Mouse (Mus musculus): Measurements from ENCODE around the gene Xbp1. TPM values are rescaled to one million over a fixed set of nuclear protein-coding genes. Genes with fewer than 3 reads are reported as not detected.
"Not testable (repeated sequence)": the region's sequence is repeated elsewhere in the genome, so short reads cannot be mapped to it uniquely, and the experiment has no call there.

Gene Xbp1
- total and polyA plus RNA-seq, 3 experiments = 111 to 133 (median 131) TPM

GRCm38 (mm10) chr11:5537454-5537853 is 17.0 kb downstream of the Xbp1 start:
- DNase-seq (ENCODE audit: extremely low read depth); H3K4me3 ChIP-seq (replicated peaks in 1 of 3; ENCODE audit: low read depth in 2 of 3, low read length in 2 of 3, poor library complexity in 1 of 3); dilution Hi-C loops (cut with MboI; ENCODE audit: extremely low pct_ligation_motif_present, extremely low pct_unique_long_range_greater_than_20kb, low sequenced_read_pairs); H3K9ac ChIP-seq (ENCODE audit: insufficient read depth, low read depth); in situ Hi-C loops (cut with MboI; ENCODE audit: low pct_ligation_motif_present, low pct_unique_long_range_greater_than_20kb, low sequenced_read_pairs); H3K4me2 ChIP-seq (ENCODE audit: insufficient read depth, low read depth, poor library complexity, severe bottlenecking); H3K9me3 ChIP-seq (replicated peaks; ENCODE audit: low read length); H3K27ac ChIP-seq (ENCODE audit: insufficient read depth, low read depth); H3K27me3 ChIP-seq (replicated peaks): not testable (repeated sequence)
- peaks cover 43% of the 10 kb centered on the region for H3K79me2 ChIP-seq (replicated peaks; ENCODE audit: control insufficient read depth, extremely low read depth, insufficient read depth, poor library complexity, severe bottlenecking)
- peaks cover 6 to 29% of the 10 kb centered on the region in 2 experiments; a peak in 3 of 4 replicates for H3K4me1 ChIP-seq (ENCODE audit: control insufficient read depth in 1 of 2, insufficient read depth in 2 of 2)
- peak; percentile 79 for TF ChIP-seq ZNF384 (IDR thresholded peaks at IDR 0.05; ENCODE audit: low read depth, low read length)
- H3K36me3 ChIP-seq (replicated peaks in 1 of 2; ENCODE audit: control insufficient read depth in 1 of 2, insufficient read depth in 1 of 2, low read length in 1 of 2) = peaks cover 36 to 66% of the 10 kb centered on the region in 2 experiments

GRCm38 (mm10) chr11:5540331-5540730 is 19.9 kb downstream of the Xbp1 start:
- TF ChIP-seq TCF12 (IDR thresholded peaks at IDR 0.05; ENCODE audit: low read depth, low read length) = no peak
- no peak for TF ChIP-seq ZNF384 (IDR thresholded peaks at IDR 0.05; ENCODE audit: low read depth, low read length)
- TF ChIP-seq SMC3 (IDR thresholded peaks at IDR 0.05; ENCODE audit: low read depth, low read length) = no peak
- no peak for TF ChIP-seq RAD21 (IDR thresholded peaks at IDR 0.05; ENCODE audit: low read depth, low read length)
- TF ChIP-seq ZC3H11A (IDR thresholded peaks at IDR 0.05; ENCODE audit: low read depth, low read length) = no peak
- TF ChIP-seq ELF1 (IDR thresholded peaks at IDR 0.05; ENCODE audit: low read depth, low read length) = no peak
- TF ChIP-seq ZMIZ1 (IDR thresholded peaks at IDR 0.05; ENCODE audit: low read depth, low read length) = no peak
- TF ChIP-seq E2F4 (IDR thresholded peaks at IDR 0.05; ENCODE audit: insufficient replicate concordance, low read depth, low read length) = no peak
- no peak for TF ChIP-seq JUND (conservative IDR thresholded peaks at IDR 0.05; ENCODE audit: low read depth, low read length)
- TF ChIP-seq MXI1 (IDR thresholded peaks at IDR 0.05; ENCODE audit: low read depth, low read length) = no peak
- no peak for TF ChIP-seq CHD2 (IDR thresholded peaks at IDR 0.05; ENCODE audit: low read length)
- no peak for TF ChIP-seq NELFE (IDR thresholded peaks at IDR 0.05; ENCODE audit: low read depth, low read length)
- TF ChIP-seq PAX5 (IDR thresholded peaks at IDR 0.05; ENCODE audit: low read length) = no peak
- TF ChIP-seq IRF4 (IDR thresholded peaks at IDR 0.05; ENCODE audit: low read depth, low read length) = no peak
- TF ChIP-seq POLR2AphosphoS2 (IDR thresholded peaks at IDR 0.05; ENCODE audit: low read depth, low read length) = no peak
- no peak for TF ChIP-seq MAFK (IDR thresholded peaks at IDR 0.05; ENCODE audit: insufficient replicate concordance, low read length)
- no peak for TF ChIP-seq ZKSCAN1 (IDR thresholded peaks at IDR 0.05; ENCODE audit: borderline replicate concordance, low read depth, low read length)
- TF ChIP-seq GABPA (IDR thresholded peaks at IDR 0.05; ENCODE audit: insufficient replicate concordance, low read depth, low read length) = no peak
- no peak for TF ChIP-seq HCFC1 (IDR thresholded peaks at IDR 0.05; ENCODE audit: low read depth, low read length)
- no peak for TF ChIP-seq SIN3A (IDR thresholded peaks at IDR 0.05; ENCODE audit: low read length)
- Histone ChIP-seq H3K36me3 (replicated peaks in 1 of 2; ENCODE audit: control insufficient read depth in 1 of 2, insufficient read depth in 1 of 2, low read length in 1 of 2) (peaks cover 11 to 38% of the 10 kb centered on the region in 2 experiments), H3K27ac (ENCODE audit: insufficient read depth, low read depth) (no peak overlapping the region), H3K9ac (ENCODE audit: insufficient read depth, low read depth) (peak overlapping the region; percentile 81), H3K27me3 (replicated peaks) (no peaks in the 10 kb centered on the region), H3K79me2 (replicated peaks; ENCODE audit: control insufficient read depth, extremely low read depth, insufficient read depth, poor library complexity, severe bottlenecking) (peaks cover 43% of the 10 kb centered on the region), H3K4me3 (replicated peaks in 1 of 3; ENCODE audit: low read depth in 2 of 3, low read length in 2 of 3, poor library complexity in 1 of 3) (peak overlapping the region; percentile 75 to 90 (median 87)), H3K4me2 (ENCODE audit: insufficient read depth, low read depth, poor library complexity, severe bottlenecking) (peak overlapping the region; percentile 99), H3K9me3 (replicated peaks; ENCODE audit: low read length) (no peaks in the 10 kb centered on the region), H3K4me1 (ENCODE audit: control insufficient read depth in 1 of 2, insufficient read depth in 2 of 2) (peaks cover 6 to 31% of the 10 kb centered on the region in 2 experiments; a peak in 3 of 4 replicates)
- in situ Hi-C loops (cut with MboI; ENCODE audit: low pct_ligation_motif_present, low pct_unique_long_range_greater_than_20kb, low sequenced_read_pairs) (no loop called here), dilution Hi-C loops (cut with MboI; ENCODE audit: extremely low pct_ligation_motif_present, extremely low pct_unique_long_range_greater_than_20kb, low sequenced_read_pairs) (no loop called here)
- no peak for DNase-seq (ENCODE audit: extremely low read depth)
